Mouse (Mus musculus) left cerebral cortex, adult 18-20 months (tissue): Measurements from ENCODE around the gene Pip4k2b. TPM values are rescaled to one million over a fixed set of nuclear protein-coding genes. Genes with fewer than 3 reads are reported as not detected.
"Not testable (repeated sequence)": the region's sequence is repeated elsewhere in the genome, so short reads cannot be mapped to it uniquely, and the experiment has no call there.

Experiments
- DNase-seq, 2 experiments: peaks; one replicate each; pipeline ENCODE4 v3.0.0; 2021 to 2022; ENCODE audit warnings: low spot score in 2 of 2, mixed read lengths in 1 of 2
- total RNA-seq, 2 experiments: library from RNA; stranded (reverse); gene quantifications; 2 replicates each; pipeline ENCODE4 v1.2.3; 2021

Gene Pip4k2b
- total RNA-seq, 2 experiments from 2014 or later: 120 to 123 TPM

- no peak for DNase-seq
These were observed 13.6 kb upstream of the Pip4k2b start for GRCm38 (mm10) chr11:97758125-97758524.

- peak; percentile 57 to 75 for DNase-seq
These were observed 8.8 kb upstream of the Pip4k2b start for GRCm38 (mm10) chr11:97753277-97753676.

GRCm38 (mm10) chr11:97748496-97748895 lies 4.0 kb upstream of the Pip4k2b start:
- DNase-seq: no peak

- no peak for DNase-seq
These were observed 3.3 kb upstream of the Pip4k2b start for GRCm38 (mm10) chr11:97747773-97748172.

- DNase-seq: no peak
These were observed 822 bp upstream of the Pip4k2b start for GRCm38 (mm10) chr11:97745331-97745721.

GRCm38 (mm10) chr11:97744718-97745330 lies 320 bp upstream of the Pip4k2b start:
- DNase-seq: peak; percentile 98

GRCm38 (mm10) chr11:97743423-97743822 lies 1.1 kb downstream of the Pip4k2b start:
- no peak for DNase-seq

GRCm38 (mm10) chr11:97742591-97742990 lies 1.9 kb downstream of the Pip4k2b start:
- no peak for DNase-seq

GRCm38 (mm10) chr11:97742157-97742556 lies 2.3 kb downstream of the Pip4k2b start:
- no peak for DNase-seq

- DNase-seq: peak in 1 of 2 experiments; percentile 47
These were observed 4.3 kb downstream of the Pip4k2b start for GRCm38 (mm10) chr11:97740190-97740589.

GRCm38 (mm10) chr11:97739155-97739554 lies 5.3 kb downstream of the Pip4k2b start:
- DNase-seq: no peak

GRCm38 (mm10) chr11:97738703-97739102 lies 5.8 kb downstream of the Pip4k2b start:
- DNase-seq: no peak

GRCm38 (mm10) chr11:97737600-97737999 lies 6.9 kb downstream of the Pip4k2b start:
- DNase-seq: no peak

- DNase-seq: no peak
These were observed 7.9 kb downstream of the Pip4k2b start for GRCm38 (mm10) chr11:97736645-97737044.

GRCm38 (mm10) chr11:97734810-97735209 lies 9.7 kb downstream of the Pip4k2b start:
- DNase-seq: not testable (repeated sequence)

GRCm38 (mm10) chr11:97733689-97734088 lies 10.8 kb downstream of the Pip4k2b start:
- no peak for DNase-seq

GRCm38 (mm10) chr11:97728730-97729129 lies 15.8 kb downstream of the Pip4k2b start:
- no peak for DNase-seq

- no peak for DNase-seq
These were observed 16.2 kb downstream of the Pip4k2b start for GRCm38 (mm10) chr11:97728311-97728710.

GRCm38 (mm10) chr11:97723709-97724108 lies 20.8 kb downstream of the Pip4k2b start:
- DNase-seq: no peak

- DNase-seq: no peak
These were observed 23.2 kb downstream of the Pip4k2b start for GRCm38 (mm10) chr11:97721338-97721737.

- DNase-seq: no peak
These were observed 25.5 kb downstream of the Pip4k2b start for GRCm38 (mm10) chr11:97719041-97719440.

- no peak for DNase-seq
These were observed 26.1 kb downstream of the Pip4k2b start for GRCm38 (mm10) chr11:97718281-97718860.
